Mouse (Mus musculus) hindbrain, embryonic 13.5 days (tissue): ENCODE measurements around the gene Rnf183. TPM values are rescaled to one million over a fixed set of nuclear protein-coding genes. Genes with fewer than 3 reads are reported as not detected.
"Not testable (repeated sequence)": the region's sequence is repeated elsewhere in the genome, so short reads cannot be mapped to it uniquely, and the experiment has no call there.

Source experiments
- ATAC-seq: fragments of 200-750 bp; cut with Nextera tagmentation; 2 replicates; pipeline ENCODE4 v1.8.0; 2017; ENCODE audit warnings: moderate TSS enrichment; ENCODE audit not compliant: low FRiP score
- H3K27ac ChIP-seq: fragments of 300-500 bp; sonication (generic); 2 replicates; pipeline ENCODE4 v1.5.1; 2015; ENCODE audit warnings: inconsistent platforms, mild to moderate bottlenecking, moderate library complexity
- H3K27me3 ChIP-seq: fragments of 300-500 bp; sonication (generic); 2 replicates; pipeline ENCODE4 v1.6.1; 2015; ENCODE audit warnings: mild to moderate bottlenecking, inconsistent platforms
- H3K36me3 ChIP-seq: fragments of 300-500 bp; sonication (generic); 2 replicates; pipeline ENCODE4 v1.6.1; 2015; ENCODE audit warnings: mild to moderate bottlenecking, inconsistent platforms
- H3K4me1 ChIP-seq: fragments of 300-500 bp; sonication (generic); replicated peaks from 2 replicates; pipeline ENCODE4 v1.6.1; 2015; ENCODE audit warnings: inconsistent platforms
- H3K4me2 ChIP-seq: fragments of 300-500 bp; sonication (generic); 2 replicates; pipeline ENCODE4 v1.6.1; 2015; ENCODE audit warnings: inconsistent platforms, mild to moderate bottlenecking, moderate library complexity
- H3K4me3 ChIP-seq: fragments of 300-500 bp; sonication (generic); 2 replicates; pipeline ENCODE4 v1.5.1; 2015; ENCODE audit warnings: mild to moderate bottlenecking, inconsistent platforms
- H3K9ac ChIP-seq: fragments of 300-500 bp; sonication (generic); 2 replicates; pipeline ENCODE4 v1.6.1; 2015; ENCODE audit warnings: mild to moderate bottlenecking, inconsistent platforms
- H3K9me3 ChIP-seq: fragments of 300-500 bp; sonication (generic); 2 replicates; pipeline ENCODE4 v1.6.1; 2016; ENCODE audit warnings: inconsistent platforms
- WGBS: fragments of 180-500 bp; shearing (Covaris S2); methylation state at CpG from one replicate; pipeline ENCODE4 v1.1.7; 2015; 5-methylcytosine and 5-hydroxymethylcytosine counted together
- polyA plus RNA-seq: library from polyadenylated mRNA; unstranded; fragments of >200 nt; fragmentation: Nextera tagmentation; extraction: Ambion mirVana; gene quantifications from 2 replicates; pipeline ENCODE4 v1.2.1, GENCODE M21; 2015

The Rnf183 gene
- polyA plus RNA-seq = not detected in 2 replicates

DNA sequence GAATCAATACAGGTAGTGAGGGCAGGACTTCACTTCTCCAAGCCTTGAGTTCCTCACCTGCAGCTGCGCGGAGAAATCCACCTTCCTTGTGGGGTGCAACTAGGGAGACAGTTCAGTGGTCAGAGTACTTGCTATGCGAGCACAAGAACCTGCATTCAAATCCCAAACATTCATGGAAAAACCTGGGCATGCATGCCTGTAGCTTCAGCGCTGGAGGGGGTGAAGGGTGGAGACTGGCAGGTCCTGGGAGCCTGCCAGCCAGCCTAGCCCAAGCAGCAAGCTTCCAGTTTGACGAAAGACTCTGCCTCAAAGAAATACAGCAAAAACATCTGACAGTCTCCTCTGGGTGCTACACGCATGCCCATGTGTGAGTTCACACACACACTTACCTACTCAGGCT lies at the start of gene Rnf183:
Rnf183 (minus strand) TSS at position 172 of the 400 bp plus-strand sequence.
- ATAC-seq = no peak
- Histone ChIP-seq H3K27ac (no peak within 1 kb of the TSS), H3K4me2 (no peak within 1 kb of the TSS), H3K9me3 (no peaks in the 10 kb centered on the region), H3K4me1 (no peaks in the 10 kb centered on the region), H3K36me3 (no peaks in the 10 kb centered on the region), H3K9ac (no peak within 1 kb of the TSS), H3K27me3 (no peaks in the 10 kb centered on the region), H3K4me3 (no peak within 1 kb of the TSS)
- WGBS = 85% methylated on average over 6 of the region's 6 CpGs

DNA sequence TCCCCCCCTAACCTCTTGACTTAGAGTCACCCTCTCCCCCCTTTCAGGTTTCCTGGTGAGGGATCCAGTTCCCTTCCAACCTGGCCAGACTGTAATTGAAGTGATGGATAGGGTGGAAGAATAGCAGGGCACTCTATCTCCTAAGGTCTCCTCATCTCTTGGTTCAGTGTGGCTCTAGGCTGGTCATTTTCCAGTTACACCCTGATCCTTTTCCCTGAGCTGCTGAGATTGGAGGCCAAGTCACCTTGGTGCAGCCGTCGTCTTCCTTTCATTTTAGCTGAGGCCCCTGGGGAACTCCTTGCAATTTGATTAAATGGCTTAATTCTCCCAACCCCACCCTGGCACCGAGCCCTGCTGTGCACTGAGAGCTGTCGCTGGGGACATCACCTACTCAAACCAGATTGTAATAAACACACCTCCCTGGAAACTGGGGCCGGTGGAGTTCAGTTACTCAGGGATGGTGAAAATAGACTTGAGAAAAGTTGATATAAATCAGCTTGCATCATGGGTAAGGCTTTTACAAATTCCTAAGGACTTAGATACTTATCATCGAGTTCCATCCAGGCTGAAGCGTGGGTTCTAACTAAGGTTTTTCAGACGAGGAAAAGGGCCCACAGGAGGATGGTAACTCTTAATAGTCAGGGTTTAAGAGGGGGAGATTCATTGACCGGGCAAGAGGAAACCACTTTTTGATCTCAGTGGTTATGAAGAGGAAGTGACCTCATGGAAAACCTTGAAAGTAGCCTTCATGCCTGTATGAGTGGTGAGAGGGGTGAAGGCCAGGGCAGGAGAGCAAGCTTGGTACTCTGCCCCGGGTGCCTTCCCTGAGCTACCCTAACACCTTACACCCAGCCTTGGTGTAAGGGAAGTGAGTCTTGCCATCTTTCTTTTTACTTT lies 45.9 kb upstream of the Rnf183 start:
- Histone ChIP-seq H3K9ac (no peak overlapping the region), H3K27ac (no peak overlapping the region), H3K36me3 (no peaks in the 10 kb centered on the region), H3K4me3 (no peak overlapping the region), H3K4me2 (no peak overlapping the region), H3K9me3 (no peaks in the 10 kb centered on the region), H3K4me1 (peaks cover 10% of the 10 kb centered on the region), H3K27me3 (peaks cover 55% of the 10 kb centered on the region)
- WGBS = 46% methylated on average over 10 of the region's 10 CpGs
- ATAC-seq = peak; percentile 43; the same call in 1 of the 2 replicates

DNA sequence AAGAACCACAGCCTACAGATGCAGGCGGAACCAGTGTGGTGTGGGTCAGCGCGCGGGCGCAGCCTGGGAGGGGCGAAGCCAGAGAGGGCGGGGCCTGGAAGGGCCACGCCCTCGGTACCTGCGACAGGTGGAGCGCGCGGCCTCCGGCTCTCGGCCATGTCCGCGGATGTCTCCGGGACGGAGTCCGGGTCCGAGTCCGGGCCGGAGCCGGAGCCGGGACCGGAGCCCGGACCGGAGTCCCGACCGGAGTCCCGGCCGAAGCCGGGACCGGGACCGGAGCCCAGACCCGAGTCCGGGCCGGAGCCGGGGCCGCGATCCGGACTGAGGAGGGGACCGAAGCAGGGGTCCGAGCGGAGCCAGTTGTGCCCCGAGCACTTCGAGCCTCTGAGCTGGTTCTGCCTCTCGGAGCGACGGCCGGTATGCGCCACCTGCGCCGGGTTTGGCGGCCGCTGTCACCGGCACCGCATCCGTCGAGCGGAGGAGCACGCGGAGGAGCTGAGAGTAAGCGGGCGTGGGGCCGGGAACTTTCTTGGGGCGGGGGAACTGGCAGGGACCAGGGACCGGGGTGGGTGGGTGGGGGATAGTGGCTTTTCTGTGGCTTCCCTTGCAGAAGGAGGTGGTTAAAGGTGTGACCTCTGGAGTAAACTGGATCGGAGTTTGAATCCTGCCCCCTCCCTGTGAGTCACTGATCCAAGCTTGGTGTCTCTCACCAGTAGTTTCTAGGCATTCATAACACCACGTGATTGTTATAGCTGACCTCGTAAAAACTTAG lies 45.1 kb upstream of the Rnf183 start, which contains the start of gene Bspry:
Bspry (plus strand) TSS at position 117 of the 772 bp plus-strand sequence.
- peaks cover 56% of the 10 kb centered on the region for H3K27me3 ChIP-seq
- no peak within 1 kb of the TSS for H3K27ac ChIP-seq
- peak; percentile 72 for ATAC-seq
- peak within 1 kb of the TSS; percentile 39; the same call in 1 of the 2 replicates for H3K9ac ChIP-seq
- WGBS = 3% methylated on average over 69 of the region's 71 CpGs
- H3K36me3 ChIP-seq = no peaks in the 10 kb centered on the region
- H3K4me3 ChIP-seq = peak within 1 kb of the TSS; percentile 44
- H3K4me1 ChIP-seq = peaks cover 10% of the 10 kb centered on the region
- H3K9me3 ChIP-seq = no peaks in the 10 kb centered on the region
- H3K4me2 ChIP-seq = peak within 1 kb of the TSS; percentile 73

DNA sequence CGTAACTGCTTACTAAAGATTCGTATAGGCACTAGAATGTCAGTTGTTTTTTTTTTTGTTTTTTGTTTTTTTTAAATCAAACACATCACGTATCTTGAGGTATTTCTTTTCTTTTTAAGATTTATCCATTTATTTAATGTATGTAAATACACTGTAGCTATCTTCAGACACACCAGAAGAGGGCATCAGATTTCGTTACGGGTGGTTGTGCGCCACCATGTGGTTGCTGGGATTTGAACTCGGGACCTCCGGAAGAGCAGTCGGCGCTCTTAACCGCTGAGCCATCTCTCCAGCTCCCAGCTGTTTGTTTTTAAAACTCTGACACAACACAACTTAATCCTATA lies 44.5 kb upstream of the Rnf183 start:
- peaks cover 10% of the 10 kb centered on the region for H3K4me1 ChIP-seq
- 15% methylated on average over 11 of the region's 11 CpGs for WGBS
- not testable (repeated sequence) for H3K27ac ChIP-seq, ATAC-seq, H3K9ac ChIP-seq, H3K9me3 ChIP-seq, H3K36me3 ChIP-seq
- H3K27me3 ChIP-seq = peaks cover 58% of the 10 kb centered on the region
- peak overlapping the region; percentile 73 for H3K4me2 ChIP-seq
- H3K4me3 ChIP-seq = peak overlapping the region; percentile 44

DNA sequence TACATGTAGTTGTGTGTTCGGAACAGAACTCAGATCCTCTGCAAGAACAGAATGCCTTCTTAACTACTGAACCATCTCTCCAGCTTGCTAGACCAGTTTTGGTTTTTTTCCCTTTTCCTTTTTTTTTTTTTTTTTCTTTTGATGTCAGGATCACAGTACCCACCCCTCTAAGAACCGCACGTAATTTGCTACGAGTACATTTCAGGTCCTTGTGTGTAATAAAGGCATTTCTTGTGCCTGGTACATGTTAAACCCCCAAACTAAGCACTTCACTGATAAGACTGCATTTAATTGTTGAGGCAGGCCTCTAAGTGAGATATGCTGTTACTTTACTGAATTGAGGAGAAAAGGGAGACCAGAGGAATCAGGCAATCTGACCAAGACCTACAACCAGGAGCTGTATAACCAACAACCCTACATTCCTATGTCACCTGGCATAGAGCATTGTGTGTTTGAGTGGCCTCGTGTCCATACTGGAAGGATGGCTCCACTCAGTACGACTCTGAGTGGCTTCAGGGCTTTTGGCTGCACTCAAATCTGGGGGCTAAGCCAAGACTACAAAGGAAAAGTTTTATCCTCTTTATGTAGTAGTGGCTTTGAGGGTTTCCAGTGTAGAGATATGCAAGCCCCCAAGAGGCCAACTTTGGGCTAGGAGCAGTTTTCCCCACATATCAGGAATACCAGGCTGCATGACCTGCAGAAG lies 42.6 kb upstream of the Rnf183 start:
- H3K27me3 ChIP-seq = peaks cover 62% of the 10 kb centered on the region
- H3K27ac ChIP-seq = no peak overlapping the region
- peaks cover 10% of the 10 kb centered on the region for H3K4me1 ChIP-seq
- ATAC-seq = no peak
- no peak overlapping the region for H3K4me3 ChIP-seq
- WGBS = 91% methylated on average over 6 of the region's 6 CpGs
- H3K9me3 ChIP-seq = no peaks in the 10 kb centered on the region
- no peaks in the 10 kb centered on the region for H3K36me3 ChIP-seq
- H3K4me2 ChIP-seq = no peak overlapping the region
- no peak overlapping the region for H3K9ac ChIP-seq

DNA sequence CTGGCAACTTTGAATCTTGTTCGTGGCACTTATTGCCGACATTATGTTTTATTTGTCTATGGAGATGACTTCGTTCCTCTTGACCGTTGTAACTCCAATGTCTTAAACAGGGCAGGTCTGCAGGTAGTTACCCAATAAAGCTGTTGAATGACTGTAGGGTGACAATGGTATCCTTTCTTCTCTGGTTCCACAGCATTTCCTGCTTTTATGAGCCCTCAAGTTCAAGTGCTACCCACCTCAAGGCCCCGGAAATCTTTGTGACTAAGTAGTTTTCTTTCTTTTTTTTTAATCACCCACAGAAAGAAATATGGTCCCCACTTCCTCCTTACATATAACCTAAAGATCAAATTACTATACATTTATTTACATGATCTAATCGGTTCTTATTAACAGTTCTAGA lies 40.7 kb upstream of the Rnf183 start:
- 91% methylated on average over 6 of the region's 6 CpGs for WGBS
- ATAC-seq = no peak
- Histone ChIP-seq H3K9me3 (no peaks in the 10 kb centered on the region), H3K27ac (no peak overlapping the region), H3K27me3 (peaks cover 44% of the 10 kb centered on the region), H3K36me3 (no peaks in the 10 kb centered on the region), H3K4me3 (no peak overlapping the region), H3K9ac (no peak overlapping the region), H3K4me2 (no peak overlapping the region), H3K4me1 (peaks cover 9% of the 10 kb centered on the region)

DNA sequence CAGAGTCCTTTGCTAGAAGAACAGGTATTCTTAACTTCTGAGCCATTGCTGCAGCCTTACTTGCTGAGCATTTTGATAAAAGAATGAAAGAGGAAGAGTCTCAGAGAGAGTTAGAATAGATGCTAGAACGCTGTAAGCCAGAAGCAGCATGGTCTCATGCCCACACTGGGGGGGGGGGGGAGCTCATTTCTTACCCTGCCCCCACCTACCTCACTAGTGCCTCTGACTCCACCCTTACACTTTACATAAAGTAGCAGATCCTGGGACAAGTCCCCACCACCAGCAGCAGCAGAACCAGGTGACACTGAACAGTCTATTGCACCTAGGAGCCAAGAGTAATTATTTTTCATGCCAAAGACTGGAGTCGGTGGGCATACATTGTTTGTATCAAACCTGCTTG lies 40.1 kb upstream of the Rnf183 start:
- WGBS = 94% methylated on average over 2 of the region's 2 CpGs
- Histone ChIP-seq H3K36me3 (no peaks in the 10 kb centered on the region), H3K4me1 (peaks cover 10% of the 10 kb centered on the region), H3K9ac (no peak overlapping the region), H3K4me2 (no peak overlapping the region), H3K4me3 (no peak overlapping the region), H3K27ac (no peak overlapping the region), H3K9me3 (no peaks in the 10 kb centered on the region), H3K27me3 (peaks cover 37% of the 10 kb centered on the region)
- ATAC-seq = no peak

DNA sequence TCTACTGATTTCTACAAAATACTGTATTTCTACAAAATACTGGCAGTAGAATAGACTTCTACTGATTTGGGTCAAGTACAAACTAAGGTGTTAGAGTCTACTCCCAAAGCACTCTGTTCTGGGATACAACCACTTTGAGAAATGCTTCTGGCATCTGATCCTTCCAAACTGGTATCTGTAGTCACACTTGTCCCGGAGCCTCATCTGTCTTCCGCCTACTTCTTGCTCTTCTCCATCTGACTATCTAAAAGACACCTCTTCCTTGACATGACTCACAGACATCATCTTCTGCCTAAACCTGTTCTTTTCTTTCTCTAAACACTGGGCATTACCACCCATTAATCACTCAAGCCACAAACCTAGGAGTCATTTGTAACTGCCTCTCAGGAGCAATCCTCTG lies 37.0 kb upstream of the Rnf183 start:
- Histone ChIP-seq H3K9me3 (no peaks in the 10 kb centered on the region; the same call in 1 of the 2 replicates), H3K27ac (no peak overlapping the region), H3K4me1 (peaks cover 6% of the 10 kb centered on the region), H3K36me3 (no peaks in the 10 kb centered on the region), H3K4me3 (no peak overlapping the region), H3K4me2 (no peak overlapping the region), H3K9ac (no peak overlapping the region), H3K27me3 (peaks cover 12% of the 10 kb centered on the region; the same call in 1 of the 2 replicates)
- no peak for ATAC-seq
- 90% methylated on average over 2 of the region's 2 CpGs for WGBS

DNA sequence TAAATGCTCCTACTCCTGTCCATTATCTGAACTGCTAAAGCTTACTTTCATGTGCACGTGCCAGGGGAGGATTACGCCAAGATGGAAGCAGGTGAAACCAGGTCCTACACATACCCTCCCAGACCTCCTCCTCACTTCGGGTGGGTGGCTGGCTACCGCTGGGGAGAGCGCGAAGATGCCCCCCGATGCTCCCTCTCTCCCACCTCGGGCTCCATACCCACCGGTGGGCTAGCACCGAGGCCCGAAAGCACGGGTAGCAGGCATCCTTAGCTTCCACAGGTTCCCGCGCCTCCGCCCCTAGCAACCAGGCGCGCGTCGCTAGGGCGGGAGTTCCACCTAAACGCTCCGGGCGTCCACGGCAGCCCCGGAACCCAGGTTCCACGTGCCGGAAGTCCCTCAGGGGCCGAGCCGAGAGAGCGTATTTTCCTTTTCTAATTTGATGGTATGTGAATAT lies 35.6 kb upstream of the Rnf183 start, which contains the start of gene Wdr31:
Wdr31 (minus strand) TSS at position 299 of the 454 bp plus-strand sequence.
- Histone ChIP-seq H3K9ac (peak within 1 kb of the TSS; percentile 74), H3K27me3 (0 out of 2 replicates have a peak, but pooled peaks cover 8% of the 10 kb centered on the region), H3K9me3 (no peaks in the 10 kb centered on the region; the same call in 1 of the 2 replicates), H3K4me3 (peak within 1 kb of the TSS; percentile 60), H3K36me3 (no peaks in the 10 kb centered on the region), H3K4me2 (peak within 1 kb of the TSS; percentile 70), H3K4me1 (peaks cover 6% of the 10 kb centered on the region), H3K27ac (no peak within 1 kb of the TSS)
- ATAC-seq = peak; percentile 94
- WGBS = under 1% methylated on average over 30 of the region's 30 CpGs

DNA sequence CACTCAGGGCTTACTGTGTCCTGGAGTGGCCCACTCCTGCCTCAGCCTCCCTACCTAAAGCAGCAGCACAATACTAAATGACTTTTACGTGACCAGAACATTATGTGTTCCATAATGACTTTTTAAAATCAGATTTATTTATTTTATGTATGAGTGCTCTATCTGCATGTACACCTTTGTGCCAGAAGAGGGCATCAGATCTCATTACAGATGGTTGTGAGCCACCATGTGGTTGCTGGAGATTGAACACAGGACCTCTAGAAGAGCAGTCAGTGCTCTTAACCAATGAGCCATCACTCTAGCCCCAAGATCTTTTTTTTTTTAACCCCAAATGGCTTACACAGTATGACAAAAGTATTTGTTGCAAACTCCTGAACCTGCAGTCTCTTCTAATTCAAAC lies 33.1 kb upstream of the Rnf183 start:
- H3K4me3 ChIP-seq = no peak overlapping the region
- WGBS = 94% methylated on average over 1 of the region's 1 CpGs

DNA sequence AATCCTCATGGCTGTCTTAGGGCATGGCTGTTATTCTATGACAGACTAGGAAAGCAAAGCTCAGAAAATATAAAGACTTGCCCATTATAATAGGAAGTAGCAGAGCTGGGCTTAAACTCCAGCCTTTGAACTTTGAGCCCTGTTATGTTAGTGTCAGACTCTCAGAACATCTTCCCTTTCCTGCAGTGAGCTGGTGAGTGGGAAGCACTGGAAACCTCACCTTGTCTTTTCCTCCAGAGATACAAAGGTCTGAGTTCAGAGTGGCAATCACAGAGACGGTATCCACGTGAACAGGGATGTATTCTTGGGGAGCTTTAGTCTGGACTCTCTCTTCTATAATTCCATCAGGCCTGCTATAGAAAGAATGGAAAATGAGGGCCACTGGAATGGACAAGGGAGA lies 28.1 kb upstream of the Rnf183 start:
- ATAC-seq = no peak
- no peaks in the 10 kb centered on the region for H3K27me3 ChIP-seq
- H3K4me1 ChIP-seq = no peaks in the 10 kb centered on the region
- 83% methylated on average over 2 of the region's 2 CpGs for WGBS
- H3K4me2 ChIP-seq = no peak overlapping the region
- no peak overlapping the region for H3K27ac ChIP-seq
- H3K9me3 ChIP-seq = no peaks in the 10 kb centered on the region
- H3K4me3 ChIP-seq = no peak overlapping the region
- peaks cover 25% of the 10 kb centered on the region for H3K36me3 ChIP-seq
- no peak overlapping the region for H3K9ac ChIP-seq

More for the DNA sequence above, 33.1 kb upstream of the Rnf183 start:
- peaks cover under 1% of the 10 kb centered on the region; the same call in 1 of the 2 replicates for H3K36me3 ChIP-seq
- no peaks in the 10 kb centered on the region; the same call in 1 of the 2 replicates for H3K9me3 ChIP-seq
- H3K4me2 ChIP-seq = no peak overlapping the region
- no peak overlapping the region for H3K27ac ChIP-seq
- H3K9ac ChIP-seq = no peak overlapping the region
- peaks cover 6% of the 10 kb centered on the region for H3K4me1 ChIP-seq
- H3K27me3 ChIP-seq = no peaks in the 10 kb centered on the region
- no peak for ATAC-seq

DNA sequence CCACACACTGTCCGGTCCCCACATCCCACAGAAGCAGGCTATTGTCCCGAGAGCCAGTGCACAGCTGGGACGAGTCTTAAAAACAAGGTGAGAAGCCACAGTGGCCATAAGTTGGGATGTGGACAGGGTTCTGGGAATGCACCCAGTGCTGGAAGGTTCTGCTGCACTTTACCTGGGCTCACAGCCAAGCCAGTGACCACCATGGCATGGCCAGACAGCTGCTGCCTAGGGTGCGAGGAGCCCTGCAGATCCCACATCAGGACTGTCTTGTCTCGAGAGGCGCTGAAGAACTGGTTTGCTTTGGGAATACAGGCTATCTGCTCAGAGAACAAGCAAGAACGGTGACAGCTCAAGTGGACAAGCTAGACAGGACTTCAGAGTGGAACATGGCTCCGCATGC lies 25.3 kb upstream of the Rnf183 start:
- no peak for ATAC-seq
- no peaks in the 10 kb centered on the region for H3K27me3 ChIP-seq
- no peaks in the 10 kb centered on the region for H3K9me3 ChIP-seq
- H3K4me2 ChIP-seq = no peak overlapping the region
- H3K36me3 ChIP-seq = peaks cover 25% of the 10 kb centered on the region
- H3K27ac ChIP-seq = no peak overlapping the region
- no peaks in the 10 kb centered on the region for H3K4me1 ChIP-seq
- no peak overlapping the region for H3K4me3 ChIP-seq
- H3K9ac ChIP-seq = no peak overlapping the region
- 93% methylated on average over 8 of the region's 8 CpGs for WGBS
